Mouse (Mus musculus) left cerebral cortex, adult 2 months (tissue): Measurements from ENCODE around the gene Ajm1. TPM values are rescaled to one million over a fixed set of nuclear protein-coding genes. Genes with fewer than 3 reads are reported as not detected.
A peak's percentile ranks its signal among the peaks of the same experiment; 100 is the strongest.

Experiments
- DNase-seq, 2 experiments: peaks; one replicate each; pipeline ENCODE4 v3.0.0; 2021 to 2022; ENCODE audit warnings: low spot score in 2 of 2, mixed read lengths in 1 of 2; ENCODE audit errors: extremely low spot score in 1 of 2
- H3K27ac ChIP-seq: fragments of 200-600 bp; 2 replicates; pipeline ENCODE4 v1.8.1; 2022
- H3K4me3 ChIP-seq: fragments of 200-600 bp; 2 replicates; pipeline ENCODE4 v1.8.1; 2022
- CTCF ChIP-seq: fragments of 200-600 bp; IDR thresholded peaks from 2 replicates; pipeline ENCODE4 v1.8.1; 2022; ENCODE audit warnings: antibody characterized with exemption, mild to moderate bottlenecking, moderate library complexity
- intact Hi-C: fragments of 180-260 bp; cut with DNase I; formaldehyde crosslinking; loops from one replicate; pipeline ENCODE4 v1.15.1; 2025
- total RNA-seq, 2 experiments: library from RNA; stranded (reverse); gene quantifications; 2 replicates each; pipeline ENCODE4 v1.2.3; 2021

Ajm1 gene
- total RNA-seq, 2 experiments from 2014 or later, result 102 to 104 TPM

- no peak for TF ChIP-seq CTCF
- no peak overlapping the region for H3K27ac ChIP-seq
- intact Hi-C loops, result loop anchor here (5.0 kb wide), 1 partner anchor 33 kb away; no protein-coding TSS in a partner anchor
- DNase-seq, result no peak
- no peak overlapping the region for H3K4me3 ChIP-seq
Measured at GRCm38 (mm10) chr2:25540541-25540948, 41.0 kb downstream of the Ajm1 start.

GRCm38 (mm10) chr2:25536531-25536930 is 45.0 kb downstream of the Ajm1 start:
- DNase-seq, result no peak
- no peak for TF ChIP-seq CTCF
- no peak overlapping the region for H3K27ac ChIP-seq
- intact Hi-C loops, result no loop called here
- no peak overlapping the region for H3K4me3 ChIP-seq

- DNase-seq, result no peak
- TF ChIP-seq CTCF, result no peak
- intact Hi-C loops, result no loop called here
- Histone ChIP-seq H3K27ac (no peak overlapping the region), H3K4me3 (no peak overlapping the region)
Measured at GRCm38 (mm10) chr2:25534866-25535182, 46.7 kb downstream of the Ajm1 start.

- Histone ChIP-seq H3K4me3 (no peak overlapping the region), H3K27ac (no peak overlapping the region)
- intact Hi-C loops, result no loop called here
- DNase-seq, result peak in 1 of 2 experiments; percentile 39
- no peak for TF ChIP-seq CTCF
Measured at GRCm38 (mm10) chr2:25534178-25534865, 47.2 kb downstream of the Ajm1 start.

GRCm38 (mm10) chr2:25533707-25534106 is 47.9 kb downstream of the Ajm1 start:
- Histone ChIP-seq H3K27ac (no peak overlapping the region), H3K4me3 (no peak overlapping the region)
- no peak for TF ChIP-seq CTCF
- no peak for DNase-seq
- intact Hi-C loops, result no loop called here

- no peak for TF ChIP-seq CTCF
- H3K27ac ChIP-seq, result no peak overlapping the region
- intact Hi-C loops, result no loop called here
- DNase-seq, result no peak
- H3K4me3 ChIP-seq, result no peak overlapping the region
Measured at GRCm38 (mm10) chr2:25526510-25527302, 54.9 kb downstream of the Ajm1 start.

Other genes with a start within 250 kb of the Ajm1 start
- gene Man1b1, start 249.4 kb downstream of the Ajm1 start, total RNA-seq, result 10 to 100 TPM; 56.0 to 62.4 TPM
- gene Dpp7, start 225.4 kb downstream of the Ajm1 start, total RNA-seq, result 10 to 100 TPM; 32.2 to 33.9 TPM
- gene Uap1l1, start 216.1 kb downstream of the Ajm1 start, total RNA-seq, result 10 to 100 TPM; 15.8 to 24.9 TPM
- gene Sapcd2, start 209.4 kb downstream of the Ajm1 start, total RNA-seq, result 1 to 10 TPM; 2.1 to 2.7 TPM
- gene Entpd2, start 185.9 kb downstream of the Ajm1 start, total RNA-seq, result 10 to 100 TPM; 11.5 to 13.1 TPM
- gene Npdc1, start 182.4 kb downstream of the Ajm1 start, total RNA-seq, result 100 to 1,000 TPM; 337 to 366 TPM
- under 1 TPM in 1 of 2 experiments, not detected in 1; 0.43 TPM for gene Fut7, start 158.5 kb downstream of the Ajm1 start, total RNA-seq
- gene Abca2, start 153.1 kb downstream of the Ajm1 start, total RNA-seq, result 100 to 1,000 TPM; 160 to 168 TPM
- not detected for gene Clic3, start 124.9 kb downstream of the Ajm1 start, total RNA-seq
- 10 to 100 TPM; 65.9 to 75.3 TPM for gene Paxx, start 120.7 kb downstream of the Ajm1 start, total RNA-seq
- gene Ptgds, start 111.7 kb downstream of the Ajm1 start, total RNA-seq, result 1,000 to 10,000 TPM; 1,632 to 2,529 TPM
- not detected for gene Lcn12, start 87.8 kb downstream of the Ajm1 start, total RNA-seq
- gene Fbxw5, start 81.0 kb downstream of the Ajm1 start, total RNA-seq, result 100 to 1,000 TPM; 120 to 122 TPM
- gene C8g, start 80.0 kb downstream of the Ajm1 start, total RNA-seq, result 1 to 10 TPM; 1.4 to 1.5 TPM
- gene Traf2, start 34.8 kb downstream of the Ajm1 start, total RNA-seq, result 10 to 100 TPM; 10.4 to 11.0 TPM
- 100 to 1,000 TPM; 190 to 202 TPM for gene Edf1, start 23.9 kb downstream of the Ajm1 start, total RNA-seq
- gene Mamdc4, start 6.9 kb downstream of the Ajm1 start, total RNA-seq, result 1 to 10 TPM; 1.8 to 2.6 TPM
- 10 to 100 TPM; 64.0 to 70.5 TPM for gene Phpt1, start 6.5 kb downstream of the Ajm1 start, total RNA-seq
- gene Rabl6, start 26.8 kb upstream of the Ajm1 start, total RNA-seq, result 100 to 1,000 TPM; 157 to 163 TPM
- gene Ccdc183, start 35.9 kb upstream of the Ajm1 start, total RNA-seq, result not detected
- gene Tmem141, start 40.2 kb upstream of the Ajm1 start, total RNA-seq, result 10 to 100 TPM; 21.6 to 22.3 TPM
- under 1 TPM; 0.25 to 0.70 TPM for gene Fcna, start 46.3 kb upstream of the Ajm1 start, total RNA-seq
- not detected for gene Lcn8, start 71.4 kb upstream of the Ajm1 start, total RNA-seq
- not detected for gene Lcn5, start 76.2 kb upstream of the Ajm1 start, total RNA-seq
- gene Lcn6, start 95.0 kb upstream of the Ajm1 start, total RNA-seq, result not detected
- not detected for gene Lcn10, start 101.0 kb upstream of the Ajm1 start, total RNA-seq
- not detected for gene Obp2a, start 118.3 kb upstream of the Ajm1 start, total RNA-seq
- 10 to 100 TPM; 82.6 to 89.9 TPM for gene Bmyc, start 125.0 kb upstream of the Ajm1 start, total RNA-seq
- under 1 TPM in 1 of 2 experiments, not detected in 1; 0.50 TPM for gene Obp2b, start 155.3 kb upstream of the Ajm1 start, total RNA-seq
- not detected for gene Lcn3, start 183.8 kb upstream of the Ajm1 start, total RNA-seq
- gene Lcn11, start 195.3 kb upstream of the Ajm1 start, total RNA-seq, result not detected
- not detected for gene Gm13539, start 200.5 kb upstream of the Ajm1 start, total RNA-seq
- not detected for gene Glt6d1, start 234.1 kb upstream of the Ajm1 start, total RNA-seq
- not detected for gene Lcn9, start 241.4 kb upstream of the Ajm1 start, total RNA-seq